Mouse (Mus musculus): ENCODE data around the gene Klhdc1.

GRCm38 (mm10) chr12:69207396-69207795 lies 33.6 kb upstream of the Klhdc1 start:
- no peak for TF ChIP-seq CTCF (IDR thresholded peaks at IDR 0.05; ENCODE audit: low read depth)
- no peak for TF ChIP-seq EP300 (IDR thresholded peaks at IDR 0.05; ENCODE audit: low read depth)
